Mouse (Mus musculus) brain, embryonic 14.5 days (tissue): Measurements from ENCODE around the gene Kbtbd3.

Experiments
- CTCF ChIP-seq: fragments of 200-500 bp; IDR thresholded peaks from 2 replicates; pipeline ENCODE4 v1.5.1; 2012; ENCODE audit warnings: inconsistent platforms, mild to moderate bottlenecking, moderate library complexity, borderline replicate concordance; ENCODE audit not compliant: insufficient read depth, insufficient read length; ENCODE audit errors: extremely low read depth
- POLR2A ChIP-seq: fragments of 200-500 bp; IDR thresholded peaks from 2 replicates; pipeline ENCODE4 v1.6.1; 2012; ENCODE audit warnings: mild to moderate bottlenecking, inconsistent platforms, borderline replicate concordance; ENCODE audit not compliant: poor library complexity, insufficient read depth, insufficient read length, severe bottlenecking; ENCODE audit errors: extremely low read depth

DNA sequence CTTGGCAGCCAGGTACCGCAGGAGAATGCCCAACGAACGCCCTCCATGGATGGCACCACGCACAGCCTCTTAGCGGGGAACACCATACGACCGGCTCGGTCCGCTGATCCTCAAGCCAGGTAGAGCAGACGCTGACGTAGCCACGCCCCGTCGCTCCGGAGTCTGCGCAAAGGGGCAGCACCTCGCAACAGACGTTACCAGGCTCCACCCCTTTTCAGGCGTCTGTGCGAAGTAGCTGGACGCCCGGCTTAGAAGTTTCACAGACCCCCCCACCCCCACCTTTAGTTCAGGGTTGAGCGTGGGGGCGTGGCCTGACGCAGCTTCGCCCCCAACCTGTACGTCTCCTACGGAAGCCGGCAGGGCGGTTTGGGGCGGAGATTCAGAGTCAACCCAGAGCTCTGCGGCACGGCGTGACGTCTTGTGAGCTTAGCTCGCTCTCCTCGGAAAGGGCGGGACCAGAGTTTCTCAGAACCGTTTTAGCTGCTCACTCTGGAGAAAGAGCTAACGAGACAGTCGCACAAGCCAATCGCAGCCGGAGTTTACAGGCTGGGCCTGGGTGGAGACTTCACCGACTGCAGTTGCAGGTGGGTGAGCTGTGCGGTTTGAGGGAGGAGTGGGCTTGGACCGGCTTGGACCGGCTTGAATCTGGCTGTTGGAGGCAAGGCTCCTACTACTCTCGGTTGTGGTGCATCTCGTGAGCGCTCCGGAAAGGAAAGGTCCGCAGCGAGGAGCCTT is at the start of gene Kbtbd3, which contains the start of gene Aasdhppt:
- TF ChIP-seq POLR2A (peak; percentile 58; the same call in 1 of the 2 replicates), CTCF (no peak)
